Mouse (Mus musculus): Measurements from ENCODE around the gene Mkln1. TPM values are rescaled to one million over a fixed set of nuclear protein-coding genes. Genes with fewer than 3 reads are reported as not detected.

The Mkln1 gene
- polyA plus RNA-seq, 1 experiment from 2014 or later, result 207 TPM

- Histone ChIP-seq H3K4me3 (replicated peaks) (peak overlapping the region; percentile 98), H3K4me2 (peak overlapping the region; percentile 93), H3K27me3 (no peaks in the 10 kb centered on the region), H3K9ac (replicated peaks) (peak overlapping the region; percentile 98), H3K36me3 (no peaks in the 10 kb centered on the region), H3K9me3 (no peaks in the 10 kb centered on the region), H3K4me1 (replicated peaks) (peaks cover 26% of the 10 kb centered on the region), H3K27ac (peak overlapping the region; percentile 96; the same call in 1 of the 2 replicates)
- ATAC-seq (ENCODE audit: insufficient number of reproducible peaks, insufficient read depth, low FRiP score, low TSS enrichment, low read depth), result no peak
- WGBS, result 2% methylated on average over 13 of the region's 13 CpGs
Observed at GRCm38 (mm10) chr6:31399566-31399965, 1.0 kb downstream of the Mkln1 start.

GRCm38 (mm10) chr6:31411017-31411416, 12.5 kb downstream of the Mkln1 start:
- no peak for ATAC-seq (ENCODE audit: insufficient number of reproducible peaks, insufficient read depth, low FRiP score, low TSS enrichment, low read depth)

GRCm38 (mm10) chr6:31412487-31412886, 14.0 kb downstream of the Mkln1 start:
- H3K36me3 ChIP-seq, result no peaks in the 10 kb centered on the region
- H3K4me3 ChIP-seq (replicated peaks), result no peak overlapping the region
- peaks cover 4% of the 10 kb centered on the region; the same call in 1 of the 2 replicates for H3K4me1 ChIP-seq (replicated peaks)
- no peaks in the 10 kb centered on the region for H3K27me3 ChIP-seq
- no peak overlapping the region for H3K9ac ChIP-seq (replicated peaks)
- H3K4me2 ChIP-seq, result no peak overlapping the region
- no peaks in the 10 kb centered on the region for H3K9me3 ChIP-seq
- ATAC-seq (ENCODE audit: insufficient number of reproducible peaks, insufficient read depth, low FRiP score, low TSS enrichment, low read depth), result no peak
- no peak overlapping the region for H3K27ac ChIP-seq

More at GRCm38 (mm10) chr6:31411017-31411416, 12.5 kb downstream of the Mkln1 start:
- Histone ChIP-seq H3K27ac (no peak overlapping the region), H3K4me3 (replicated peaks) (no peak overlapping the region), H3K27me3 (no peaks in the 10 kb centered on the region), H3K4me1 (replicated peaks) (peaks cover 4% of the 10 kb centered on the region; the same call in 1 of the 2 replicates), H3K9me3 (no peaks in the 10 kb centered on the region), H3K4me2 (no peak overlapping the region), H3K9ac (replicated peaks) (no peak overlapping the region), H3K36me3 (no peaks in the 10 kb centered on the region)
- 71% methylated on average over 1 of the region's 1 CpGs for WGBS

GRCm38 (mm10) chr6:31413556-31413955, 15.0 kb downstream of the Mkln1 start:
- no peak overlapping the region for H3K4me2 ChIP-seq
- H3K27me3 ChIP-seq, result no peaks in the 10 kb centered on the region
- H3K4me3 ChIP-seq (replicated peaks), result no peak overlapping the region
- peaks cover 3% of the 10 kb centered on the region; the same call in 1 of the 2 replicates for H3K9me3 ChIP-seq
- H3K9ac ChIP-seq (replicated peaks), result no peak overlapping the region
- peaks cover 4% of the 10 kb centered on the region; the same call in 1 of the 2 replicates for H3K4me1 ChIP-seq (replicated peaks)
- no peaks in the 10 kb centered on the region for H3K36me3 ChIP-seq
- no peak overlapping the region for H3K27ac ChIP-seq
- ATAC-seq (ENCODE audit: insufficient number of reproducible peaks, insufficient read depth, low FRiP score, low TSS enrichment, low read depth), result no peak

GRCm38 (mm10) chr6:31414303-31414702, 15.8 kb downstream of the Mkln1 start:
- no peak for ATAC-seq (ENCODE audit: insufficient number of reproducible peaks, insufficient read depth, low FRiP score, low TSS enrichment, low read depth)
- no peak overlapping the region for H3K4me3 ChIP-seq (replicated peaks)
- H3K4me1 ChIP-seq (replicated peaks), result peaks cover 4% of the 10 kb centered on the region; the same call in 1 of the 2 replicates
- H3K4me2 ChIP-seq, result no peak overlapping the region
- no peaks in the 10 kb centered on the region for H3K36me3 ChIP-seq
- 28% methylated on average over 1 of the region's 1 CpGs for WGBS
- no peak overlapping the region for H3K9ac ChIP-seq (replicated peaks)
- no peak overlapping the region for H3K27ac ChIP-seq
- H3K27me3 ChIP-seq, result no peaks in the 10 kb centered on the region
- peaks cover 3% of the 10 kb centered on the region; the same call in 1 of the 2 replicates for H3K9me3 ChIP-seq

GRCm38 (mm10) chr6:31425428-31425827, 26.9 kb downstream of the Mkln1 start:
- Histone ChIP-seq H3K27ac (no peak overlapping the region), H3K27me3 (no peaks in the 10 kb centered on the region), H3K4me2 (no peak overlapping the region), H3K4me1 (replicated peaks) (no peaks in the 10 kb centered on the region), H3K9me3 (no peaks in the 10 kb centered on the region), H3K4me3 (replicated peaks) (no peak overlapping the region), H3K9ac (replicated peaks) (no peak overlapping the region), H3K36me3 (peaks cover 24% of the 10 kb centered on the region)
- ATAC-seq (ENCODE audit: insufficient number of reproducible peaks, insufficient read depth, low FRiP score, low TSS enrichment, low read depth), result no peak
- WGBS, result 94% methylated on average over 3 of the region's 3 CpGs

- no peaks in the 10 kb centered on the region for H3K27me3 ChIP-seq
- no peak for ATAC-seq (ENCODE audit: insufficient number of reproducible peaks, insufficient read depth, low FRiP score, low TSS enrichment, low read depth)
- H3K9ac ChIP-seq (replicated peaks), result no peak overlapping the region
- H3K36me3 ChIP-seq, result peaks cover 33% of the 10 kb centered on the region
- H3K4me1 ChIP-seq (replicated peaks), result no peaks in the 10 kb centered on the region
- no peak overlapping the region for H3K27ac ChIP-seq
- H3K4me3 ChIP-seq (replicated peaks), result no peak overlapping the region
- 87% methylated on average over 2 of the region's 2 CpGs for WGBS
- H3K4me2 ChIP-seq, result no peak overlapping the region
- no peaks in the 10 kb centered on the region for H3K9me3 ChIP-seq
Observed at GRCm38 (mm10) chr6:31437264-31437663, 38.7 kb downstream of the Mkln1 start.

GRCm38 (mm10) chr6:31445258-31445657, 46.7 kb downstream of the Mkln1 start:
- Histone ChIP-seq H3K9me3 (no peaks in the 10 kb centered on the region), H3K27me3 (no peaks in the 10 kb centered on the region), H3K36me3 (peaks cover 29% of the 10 kb centered on the region), H3K4me3 (replicated peaks) (no peak overlapping the region), H3K4me2 (no peak overlapping the region), H3K9ac (replicated peaks) (no peak overlapping the region), H3K4me1 (replicated peaks) (no peaks in the 10 kb centered on the region), H3K27ac (no peak overlapping the region)
- 93% methylated on average over 1 of the region's 1 CpGs for WGBS
- ATAC-seq (ENCODE audit: insufficient number of reproducible peaks, insufficient read depth, low FRiP score, low TSS enrichment, low read depth), result no peak

- peaks cover 37% of the 10 kb centered on the region for H3K36me3 ChIP-seq
- no peaks in the 10 kb centered on the region for H3K27me3 ChIP-seq
- no peaks in the 10 kb centered on the region for H3K4me1 ChIP-seq (replicated peaks)
- H3K4me3 ChIP-seq (replicated peaks), result no peak overlapping the region
- H3K9me3 ChIP-seq, result no peaks in the 10 kb centered on the region
- H3K27ac ChIP-seq, result no peak overlapping the region
- no peak overlapping the region for H3K4me2 ChIP-seq
- ATAC-seq (ENCODE audit: insufficient number of reproducible peaks, insufficient read depth, low FRiP score, low TSS enrichment, low read depth), result no peak
- no peak overlapping the region for H3K9ac ChIP-seq (replicated peaks)
Observed at GRCm38 (mm10) chr6:31453735-31454134, 55.2 kb downstream of the Mkln1 start.

GRCm38 (mm10) chr6:31455376-31455775, 56.8 kb downstream of the Mkln1 start:
- no peaks in the 10 kb centered on the region for H3K27me3 ChIP-seq
- no peaks in the 10 kb centered on the region for H3K9me3 ChIP-seq
- 65% methylated on average over 2 of the region's 2 CpGs for WGBS
- H3K4me2 ChIP-seq, result no peak overlapping the region
- no peaks in the 10 kb centered on the region for H3K4me1 ChIP-seq (replicated peaks)
- H3K4me3 ChIP-seq (replicated peaks), result no peak overlapping the region
- H3K9ac ChIP-seq (replicated peaks), result no peak overlapping the region
- no peak for ATAC-seq (ENCODE audit: insufficient number of reproducible peaks, insufficient read depth, low FRiP score, low TSS enrichment, low read depth)
- no peak overlapping the region for H3K27ac ChIP-seq
- peaks cover 38% of the 10 kb centered on the region for H3K36me3 ChIP-seq

- peaks cover 46% of the 10 kb centered on the region for H3K36me3 ChIP-seq
- no peak overlapping the region for H3K4me3 ChIP-seq (replicated peaks)
- no peaks in the 10 kb centered on the region for H3K27me3 ChIP-seq
- no peak overlapping the region for H3K4me2 ChIP-seq
- no peaks in the 10 kb centered on the region for H3K4me1 ChIP-seq (replicated peaks)
- no peak overlapping the region for H3K27ac ChIP-seq
- no peak overlapping the region for H3K9ac ChIP-seq (replicated peaks)
- no peak for ATAC-seq (ENCODE audit: insufficient number of reproducible peaks, insufficient read depth, low FRiP score, low TSS enrichment, low read depth)
- no peaks in the 10 kb centered on the region for H3K9me3 ChIP-seq
- 86% methylated on average over 1 of the region's 1 CpGs for WGBS
Observed at GRCm38 (mm10) chr6:31456988-31457387, 58.5 kb downstream of the Mkln1 start.

GRCm38 (mm10) chr6:31469431-31469830, 70.9 kb downstream of the Mkln1 start:
- H3K4me3 ChIP-seq (replicated peaks), result no peak overlapping the region
- H3K36me3 ChIP-seq, result peaks cover 30% of the 10 kb centered on the region
- H3K27me3 ChIP-seq, result no peaks in the 10 kb centered on the region
- no peak overlapping the region for H3K4me2 ChIP-seq
- H3K9me3 ChIP-seq, result no peaks in the 10 kb centered on the region
- ATAC-seq (ENCODE audit: insufficient number of reproducible peaks, insufficient read depth, low FRiP score, low TSS enrichment, low read depth), result no peak
- no peak overlapping the region for H3K27ac ChIP-seq
- H3K4me1 ChIP-seq (replicated peaks), result no peaks in the 10 kb centered on the region
- H3K9ac ChIP-seq (replicated peaks), result no peak overlapping the region
- 93% methylated on average over 6 of the region's 6 CpGs for WGBS
